Mouse (Mus musculus) G1E (cell line): Measurements from ENCODE around the gene Rgl3. TPM values are rescaled to one million over a fixed set of nuclear protein-coding genes. Genes with fewer than 3 reads are reported as not detected.

Experiments used
- ATAC-seq: 2 replicates; pipeline ENCODE4 v1.8.0; 2016; ENCODE audit warnings: mild to moderate bottlenecking; ENCODE audit not compliant: insufficient number of reproducible peaks, poor library complexity, low FRiP score, severe bottlenecking; ENCODE audit errors: extremely low read depth
- DNase-seq: peaks from one replicate; pipeline ENCODE4 v3.0.0; 2012; ENCODE audit warnings: low spot score
- H3K27me3 ChIP-seq: 2 replicates; pipeline ENCODE4 v1.6.1; 2012; ENCODE audit warnings: mild to moderate bottlenecking, low read length, inconsistent platforms; ENCODE audit not compliant: insufficient read depth
- H3K36me3 ChIP-seq: replicated peaks from 2 replicates; pipeline ENCODE3; 2012; ENCODE audit warnings: mild to moderate bottlenecking, inconsistent platforms
- H3K4me1 ChIP-seq: 2 replicates; pipeline ENCODE4 v1.6.1; 2012; ENCODE audit warnings: low read depth, low read length, inconsistent platforms, mixed read lengths; ENCODE audit not compliant: insufficient read depth
- H3K4me3 ChIP-seq: 2 replicates; pipeline ENCODE4 v1.5.1; 2012; ENCODE audit warnings: low read depth, mild to moderate bottlenecking, inconsistent platforms, low read length, moderate library complexity, mixed read lengths
- H3K9me3 ChIP-seq: replicated peaks from 2 replicates; pipeline ENCODE4 v1.6.1; 2012; ENCODE audit warnings: inconsistent platforms
- CTCF ChIP-seq: IDR thresholded peaks from 2 replicates; pipeline ENCODE4 v1.5.1; 2012; ENCODE audit warnings: low read depth, low read length, inconsistent platforms, mixed read lengths
- GATA1 ChIP-seq: IDR thresholded peaks from 2 replicates; pipeline ENCODE4 v1.6.1; 2012; ENCODE audit warnings: borderline replicate concordance, low read length, inconsistent platforms, mixed read lengths
- GATA2 ChIP-seq: IDR thresholded peaks from 2 replicates; pipeline ENCODE4 v1.6.1; 2012; ENCODE audit warnings: low read depth, low read length, inconsistent platforms, borderline replicate concordance
- POLR2AphosphoS5 ChIP-seq: IDR thresholded peaks from 2 replicates; pipeline ENCODE4 v1.6.1; 2012; ENCODE audit warnings: low read depth, low read length, inconsistent platforms; ENCODE audit not compliant: insufficient replicate concordance
- TAL1 ChIP-seq: conservative IDR thresholded peaks from 2 replicates; pipeline ENCODE4 v1.6.1; 2012; ENCODE audit warnings: low read depth, low read length, inconsistent platforms, mixed read lengths
- polyA plus RNA-seq: library from polyadenylated mRNA; stranded (reverse); fragments of >175 nt; gene quantifications from 2 replicates; pipeline ENCODE4 v1.2.3, GENCODE M21; 2012
- total RNA-seq, 2 experiments: library from RNA; stranded (forward) in 1 of 2; stranded (reverse) in 1 of 2; fragments of 200-1000 nt in 1 of 2; fragments of >200 nt in 1 of 2; fragmentation: Nextera tagmentation in 1 of 2; gene quantifications; 2 replicates each; pipeline ENCODE4 v1.2.3; 2014 to 2017

The Rgl3 gene
- total and polyA plus RNA-seq, 3 experiments, result 0.05 TPM; not detected in 2

GRCm38 (mm10) chr9:21961366-21961980 is 27.8 kb downstream of the Rgl3 start:
- peak; percentile 60 for DNase-seq
- no peak for ATAC-seq
- Histone ChIP-seq H3K9me3 (no peaks in the 10 kb centered on the region), H3K4me1 (peaks cover 73% of the 10 kb centered on the region), H3K4me3 (peak overlapping the region; percentile 76), H3K27me3 (no peaks in the 10 kb centered on the region), H3K36me3 (peaks cover 49% of the 10 kb centered on the region)
- TF ChIP-seq GATA2 (no peak), CTCF (no peak), TAL1 (no peak), POLR2AphosphoS5 (no peak), GATA1 (no peak)

GRCm38 (mm10) chr9:21960558-21961208 is 28.6 kb downstream of the Rgl3 start:
- peaks cover 73% of the 10 kb centered on the region for H3K4me1 ChIP-seq
- ATAC-seq (no peak), DNase-seq (peak; percentile 29)
- peak overlapping the region; percentile 76 for H3K4me3 ChIP-seq
- no peaks in the 10 kb centered on the region for H3K9me3 ChIP-seq
- no peak for TF ChIP-seq TAL1
- TF ChIP-seq POLR2AphosphoS5, result no peak
- no peak for TF ChIP-seq GATA2
- H3K27me3 ChIP-seq, result no peaks in the 10 kb centered on the region
- peaks cover 49% of the 10 kb centered on the region for H3K36me3 ChIP-seq

GRCm38 (mm10) chr9:21960135-21960534 is 29.1 kb downstream of the Rgl3 start:
- Histone ChIP-seq H3K36me3 (peaks cover 49% of the 10 kb centered on the region), H3K4me1 (peaks cover 75% of the 10 kb centered on the region), H3K4me3 (peak overlapping the region; percentile 76), H3K27me3 (no peaks in the 10 kb centered on the region), H3K9me3 (no peaks in the 10 kb centered on the region)
- DNase-seq (no peak), ATAC-seq (no peak)
- no peak for TF ChIP-seq GATA1
- TF ChIP-seq GATA2, result no peak
- no peak for TF ChIP-seq CTCF
- TF ChIP-seq POLR2AphosphoS5, result no peak
- no peak for TF ChIP-seq TAL1

- Histone ChIP-seq H3K36me3 (peaks cover 49% of the 10 kb centered on the region), H3K4me1 (peaks cover 79% of the 10 kb centered on the region), H3K4me3 (peak overlapping the region; percentile 76; the same call in 1 of the 2 replicates), H3K27me3 (no peaks in the 10 kb centered on the region), H3K9me3 (no peaks in the 10 kb centered on the region)
- ATAC-seq (no peak), DNase-seq (no peak)
- TF ChIP-seq GATA2, result no peak
- TF ChIP-seq POLR2AphosphoS5, result no peak
- no peak for TF ChIP-seq TAL1
- no peak for TF ChIP-seq CTCF
- TF ChIP-seq GATA1, result no peak
Measured at GRCm38 (mm10) chr9:21959244-21959643, 30.0 kb downstream of the Rgl3 start.

GRCm38 (mm10) chr9:21958372-21958771 is 30.9 kb downstream of the Rgl3 start:
- H3K36me3 ChIP-seq, result peaks cover 51% of the 10 kb centered on the region
- DNase-seq (no peak), ATAC-seq (no peak)
- no peaks in the 10 kb centered on the region for H3K27me3 ChIP-seq
- peak overlapping the region; percentile 33; the same call in 1 of the 2 replicates for H3K4me3 ChIP-seq
- TF ChIP-seq POLR2AphosphoS5, result no peak
- no peak for TF ChIP-seq GATA2
- TF ChIP-seq GATA1, result no peak
- TF ChIP-seq CTCF, result no peak
- TF ChIP-seq TAL1, result no peak
- no peaks in the 10 kb centered on the region for H3K9me3 ChIP-seq
- peaks cover 71% of the 10 kb centered on the region for H3K4me1 ChIP-seq

- Histone ChIP-seq H3K4me3 (peak within 1 kb of the TSS; percentile 75), H3K4me1 (peaks cover 52% of the 10 kb centered on the region), H3K27me3 (no peaks in the 10 kb centered on the region), H3K9me3 (no peaks in the 10 kb centered on the region), H3K36me3 (peaks cover 40% of the 10 kb centered on the region)
- peak; percentile 82 for ATAC-seq
- no peak for TF ChIP-seq GATA2
- no peak for TF ChIP-seq POLR2AphosphoS5
- no peak for TF ChIP-seq TAL1
- TF ChIP-seq CTCF, result no peak
- no peak for TF ChIP-seq GATA1
- peak; percentile 95 for DNase-seq
Measured at GRCm38 (mm10) chr9:21955570-21956281, 33.5 kb downstream of the Rgl3 start, which contains the start of gene Swsap1. Swsap1 (plus strand) TSS chr9:21955755.
